Mouse (Mus musculus) kidney, embryonic 16.5 days (tissue): ENCODE measurements around the gene Ccdc136. TPM values are rescaled to one million over a fixed set of nuclear protein-coding genes. Genes with fewer than 3 reads are reported as not detected.

Source experiments
- ATAC-seq: fragments of 200-750 bp; cut with Nextera tagmentation; 2 replicates; pipeline ENCODE4 v1.8.0; 2017; ENCODE audit warnings: moderate TSS enrichment; ENCODE audit not compliant: low FRiP score, low TSS enrichment
- H3K27ac ChIP-seq: fragments of 300-500 bp; sonication (generic); 2 replicates; pipeline ENCODE4 v1.5.1; 2014; ENCODE audit warnings: low read length
- H3K27me3 ChIP-seq: fragments of 300-500 bp; sonication (generic); 2 replicates; pipeline ENCODE4 v1.6.1; 2014; ENCODE audit warnings: low read length, control low read depth, mixed read lengths; ENCODE audit not compliant: insufficient read depth
- H3K36me3 ChIP-seq: fragments of 300-500 bp; sonication (generic); 2 replicates; pipeline ENCODE4 v1.6.1; 2014; ENCODE audit warnings: low read length, control low read depth, mixed read lengths; ENCODE audit not compliant: insufficient read depth
- H3K4me1 ChIP-seq: fragments of 300-500 bp; sonication (generic); 2 replicates; pipeline ENCODE4 v1.6.1; 2014; ENCODE audit warnings: low read length, control low read depth, mixed read lengths; ENCODE audit not compliant: insufficient read depth
- H3K4me2 ChIP-seq: fragments of 300-500 bp; sonication (generic); replicated peaks from 2 replicates; pipeline ENCODE4 v1.6.1; 2014; ENCODE audit warnings: low read depth, low read length
- H3K4me3 ChIP-seq: fragments of 300-500 bp; sonication (generic); 2 replicates; pipeline ENCODE4 v1.5.1; 2014; ENCODE audit warnings: mild to moderate bottlenecking, low read length
- H3K9ac ChIP-seq: fragments of 300-500 bp; sonication (generic); replicated peaks from 2 replicates; pipeline ENCODE4 v1.6.1; 2014; ENCODE audit warnings: low read length
- H3K9me3 ChIP-seq: fragments of 300-500 bp; sonication (generic); 2 replicates; pipeline ENCODE4 v1.6.1; 2016; ENCODE audit warnings: low read length, control low read depth
- WGBS: fragments of 180-500 bp; shearing (Covaris S2); extraction: QIAGEN DNeasy Blood & Tissue Kit; methylation state at CpG from one replicate; pipeline ENCODE4 v1.1.7; 2014; 5-methylcytosine and 5-hydroxymethylcytosine counted together
- polyA plus RNA-seq: library from polyadenylated mRNA; unstranded; fragments of >200 nt; fragmentation: Nextera tagmentation; extraction: Ambion mirVana; gene quantifications from 2 replicates; pipeline ENCODE4 v1.2.1, GENCODE M21; 2015

Gene Ccdc136
- polyA plus RNA-seq, 1 experiment from 2014 or later = 20.2 TPM

DNA sequence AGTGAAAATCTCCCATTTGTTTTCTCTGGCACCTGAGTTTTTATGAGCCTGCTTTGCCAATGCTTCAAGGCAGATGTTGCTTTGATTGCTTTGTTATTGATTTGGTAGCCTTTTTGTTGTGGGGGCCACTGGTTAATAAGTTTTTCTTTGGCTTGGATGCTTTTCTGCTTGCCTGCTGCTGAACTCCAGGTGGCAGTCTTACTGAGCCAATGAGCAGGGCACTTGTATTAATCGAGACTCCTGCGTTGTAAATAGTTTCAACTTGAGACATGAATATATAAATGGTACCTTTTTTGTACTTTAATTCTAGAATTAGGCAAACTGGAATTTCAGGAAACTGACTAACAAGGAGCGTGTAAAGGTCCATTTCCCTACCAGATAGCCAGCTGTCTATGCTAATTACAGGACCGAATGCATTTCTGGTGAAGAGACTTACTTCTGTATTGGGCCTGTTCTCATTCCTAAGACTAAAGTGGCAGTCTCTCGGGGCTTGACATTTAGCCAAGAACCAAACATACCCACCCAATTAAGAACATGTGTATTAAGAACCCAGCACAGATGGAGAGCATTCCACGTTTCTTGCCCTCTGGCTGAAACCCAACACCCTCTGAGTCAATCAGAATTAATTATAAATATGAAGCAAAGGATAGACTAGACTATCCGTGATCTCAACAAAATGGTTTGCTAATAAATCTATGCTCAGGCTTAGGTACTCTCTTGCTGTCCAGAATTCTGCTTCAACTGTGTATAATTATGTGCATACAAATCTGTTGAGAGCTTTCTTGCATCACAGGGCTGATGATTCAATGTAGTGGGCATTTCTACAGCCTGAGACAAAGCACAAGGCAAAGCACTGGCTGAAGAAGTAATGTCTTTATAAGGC, 33.6 kb upstream of the Ccdc136 start:
- H3K9me3 ChIP-seq = no peaks in the 10 kb centered on the region
- no peak for ATAC-seq
- H3K4me1 ChIP-seq = no peaks in the 10 kb centered on the region
- WGBS = 77% methylated on average over 7 of the region's 7 CpGs
- H3K4me3 ChIP-seq = no peak overlapping the region
- no peaks in the 10 kb centered on the region for H3K27me3 ChIP-seq
- no peak overlapping the region for H3K9ac ChIP-seq
- H3K36me3 ChIP-seq = peaks cover 45% of the 10 kb centered on the region
- no peak overlapping the region for H3K27ac ChIP-seq
- H3K4me2 ChIP-seq = no peak overlapping the region

DNA sequence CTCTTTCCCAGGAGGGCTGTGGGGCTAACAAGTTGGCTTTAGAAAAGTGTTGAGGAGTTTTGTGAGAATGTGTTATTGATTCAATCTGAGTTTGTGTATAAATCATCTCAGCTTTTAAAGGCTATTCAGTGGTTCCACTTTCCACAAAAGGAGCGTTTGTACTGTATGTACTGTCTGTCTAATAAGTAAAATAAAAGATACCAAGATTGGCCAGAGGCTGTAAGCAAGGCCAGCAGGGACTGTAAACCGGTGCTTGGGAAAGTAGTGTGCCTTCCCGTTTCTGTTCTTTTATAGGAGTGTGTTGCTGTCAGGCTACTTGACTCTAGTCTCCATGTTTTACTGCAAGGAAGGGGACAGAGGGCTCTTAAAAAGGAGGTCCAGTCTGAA, 33.0 kb upstream of the Ccdc136 start:
- Histone ChIP-seq H3K9ac (no peak overlapping the region), H3K4me1 (no peaks in the 10 kb centered on the region), H3K4me3 (no peak overlapping the region), H3K27me3 (no peaks in the 10 kb centered on the region), H3K9me3 (no peaks in the 10 kb centered on the region), H3K27ac (no peak overlapping the region), H3K36me3 (peaks cover 46% of the 10 kb centered on the region), H3K4me2 (no peak overlapping the region)
- ATAC-seq = no peak
- 85% methylated on average over 3 of the region's 3 CpGs for WGBS

DNA sequence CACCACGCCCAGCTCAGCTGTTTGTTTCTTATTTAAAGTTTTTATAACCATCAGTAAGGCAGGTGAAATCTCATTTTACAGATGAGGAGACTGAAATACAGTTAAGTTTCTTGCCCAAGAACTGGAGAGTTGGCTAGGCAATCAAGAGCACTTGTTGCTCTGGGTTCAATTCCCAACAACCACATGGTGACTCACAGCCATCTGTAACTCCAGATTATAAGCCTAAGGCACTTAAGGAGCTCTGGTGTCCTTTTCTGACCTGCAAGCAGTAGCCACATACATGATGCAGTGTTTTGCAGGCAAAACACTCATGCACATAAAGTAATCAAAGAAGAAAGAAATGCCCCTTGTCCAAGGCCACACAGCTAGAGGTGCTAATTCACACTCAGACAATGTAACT, 30.8 kb upstream of the Ccdc136 start:
- ATAC-seq = no peak
- Histone ChIP-seq H3K36me3 (peaks cover 44% of the 10 kb centered on the region), H3K27me3 (no peaks in the 10 kb centered on the region), H3K9me3 (no peaks in the 10 kb centered on the region), H3K4me3 (no peak overlapping the region), H3K9ac (no peak overlapping the region), H3K4me1 (no peaks in the 10 kb centered on the region), H3K4me2 (no peak overlapping the region), H3K27ac (no peak overlapping the region)
- WGBS = 96% methylated on average over 1 of the region's 1 CpGs

DNA sequence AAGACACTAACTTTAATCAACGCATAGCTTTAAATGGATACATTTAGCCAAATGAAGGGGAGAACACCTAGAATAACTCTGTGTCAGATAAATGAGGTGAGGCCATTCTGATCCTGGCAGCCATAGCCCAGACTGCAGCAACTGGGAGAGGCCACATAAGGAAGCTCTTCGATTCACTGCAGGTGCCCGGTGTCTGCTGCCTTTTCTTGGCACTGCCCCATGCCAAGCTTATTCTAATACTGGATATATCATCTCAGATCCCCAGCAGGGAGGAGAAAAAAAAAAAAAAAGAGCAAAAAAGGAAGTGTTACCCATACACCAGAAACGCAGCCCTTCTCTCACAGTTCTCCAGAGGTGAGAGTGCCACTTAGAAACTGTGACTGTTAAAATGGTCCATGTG, 18.7 kb upstream of the Ccdc136 start:
- WGBS = 91% methylated on average over 4 of the region's 4 CpGs
- H3K9me3 ChIP-seq = no peaks in the 10 kb centered on the region
- no peak for ATAC-seq
- no peak overlapping the region for H3K4me2 ChIP-seq
- H3K4me1 ChIP-seq = no peaks in the 10 kb centered on the region
- peaks cover 47% of the 10 kb centered on the region for H3K36me3 ChIP-seq
- no peak overlapping the region for H3K4me3 ChIP-seq
- H3K27me3 ChIP-seq = no peaks in the 10 kb centered on the region
- H3K9ac ChIP-seq = no peak overlapping the region
- H3K27ac ChIP-seq = no peak overlapping the region

DNA sequence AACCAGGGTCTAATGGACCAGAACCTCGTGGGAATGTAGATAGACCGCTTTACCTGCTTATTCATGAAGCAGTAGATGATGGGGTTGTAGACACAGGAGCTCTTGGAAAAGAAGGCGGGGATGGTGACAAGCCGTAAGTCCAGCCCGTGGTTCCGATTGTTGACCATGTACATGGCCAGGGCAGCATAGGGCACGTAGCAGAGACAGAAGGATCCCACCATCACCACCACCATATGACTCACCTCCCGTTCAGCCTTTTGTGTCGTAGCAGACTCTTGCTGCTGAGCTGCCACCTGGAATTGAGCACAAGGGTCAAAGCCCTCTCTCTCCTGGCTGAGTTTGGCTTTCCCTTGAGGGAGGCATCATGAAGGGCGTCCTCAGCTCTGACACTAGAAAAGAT, 17.4 kb upstream of the Ccdc136 start:
- no peak for ATAC-seq
- H3K4me2 ChIP-seq = no peak overlapping the region

DNA sequence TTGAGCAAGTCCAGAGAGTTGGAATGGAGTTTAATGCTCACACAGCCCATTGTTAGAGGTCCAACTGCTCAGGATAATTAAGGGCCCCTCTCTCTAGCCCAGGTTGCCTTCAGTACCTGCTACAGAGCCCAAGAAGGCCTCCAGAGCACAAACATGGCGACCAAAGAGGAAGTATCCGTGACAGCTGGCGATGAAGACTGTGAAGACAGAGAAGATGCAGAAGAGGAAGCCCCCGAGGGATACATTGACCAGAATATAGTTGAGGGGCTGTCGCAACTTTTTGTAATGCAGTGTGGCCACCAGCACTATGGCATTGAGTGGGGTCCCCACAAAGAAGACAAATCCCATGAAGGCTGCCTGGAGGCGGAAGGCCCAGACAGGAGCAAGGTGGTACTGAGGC, 16.2 kb upstream of the Ccdc136 start:
- Histone ChIP-seq H3K4me1 (no peaks in the 10 kb centered on the region), H3K36me3 (peaks cover 26% of the 10 kb centered on the region), H3K9ac (no peak overlapping the region), H3K9me3 (no peaks in the 10 kb centered on the region), H3K27me3 (no peaks in the 10 kb centered on the region), H3K27ac (no peak overlapping the region), H3K4me2 (no peak overlapping the region), H3K4me3 (no peak overlapping the region)
- WGBS = 96% methylated on average over 6 of the region's 6 CpGs
- no peak for ATAC-seq

More for the DNA sequence above, 17.4 kb upstream of the Ccdc136 start:
- peaks cover 35% of the 10 kb centered on the region for H3K36me3 ChIP-seq
- no peak overlapping the region for H3K9ac ChIP-seq
- no peaks in the 10 kb centered on the region for H3K27me3 ChIP-seq
- H3K4me3 ChIP-seq = no peak overlapping the region
- H3K9me3 ChIP-seq = no peaks in the 10 kb centered on the region
- WGBS = 88% methylated on average over 10 of the region's 10 CpGs
- H3K4me1 ChIP-seq = no peaks in the 10 kb centered on the region
- no peak overlapping the region for H3K27ac ChIP-seq

DNA sequence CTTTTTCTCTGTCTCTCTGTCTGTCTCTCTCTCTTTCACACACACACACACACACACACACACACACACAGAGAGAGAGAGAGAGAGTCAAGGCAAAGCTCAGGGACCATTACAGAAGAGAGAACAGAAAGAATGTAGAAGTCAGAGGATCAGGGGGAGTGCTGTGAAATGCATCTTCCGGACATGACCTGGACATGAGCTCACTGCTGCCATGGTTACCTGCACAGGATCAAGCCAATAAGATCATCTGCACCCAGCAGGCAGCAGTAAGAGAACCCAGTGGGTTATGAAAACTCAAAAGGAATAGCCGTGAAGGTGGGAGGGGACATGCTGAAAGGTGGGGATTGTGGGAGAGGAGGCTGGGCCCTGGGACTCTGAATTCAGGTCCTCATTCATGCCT, 13.7 kb upstream of the Ccdc136 start:
- no peaks in the 10 kb centered on the region for H3K9me3 ChIP-seq
- 43% methylated on average over 2 of the region's 2 CpGs for WGBS
- H3K36me3 ChIP-seq = peaks cover 6% of the 10 kb centered on the region
- H3K4me1 ChIP-seq = peaks cover under 1% of the 10 kb centered on the region; the same call in 1 of the 2 replicates
- no peak overlapping the region for H3K9ac ChIP-seq
- H3K27ac ChIP-seq = no peak overlapping the region
- H3K4me3 ChIP-seq = no peak overlapping the region
- ATAC-seq = no peak
- H3K27me3 ChIP-seq = no peaks in the 10 kb centered on the region
- H3K4me2 ChIP-seq = no peak overlapping the region

DNA sequence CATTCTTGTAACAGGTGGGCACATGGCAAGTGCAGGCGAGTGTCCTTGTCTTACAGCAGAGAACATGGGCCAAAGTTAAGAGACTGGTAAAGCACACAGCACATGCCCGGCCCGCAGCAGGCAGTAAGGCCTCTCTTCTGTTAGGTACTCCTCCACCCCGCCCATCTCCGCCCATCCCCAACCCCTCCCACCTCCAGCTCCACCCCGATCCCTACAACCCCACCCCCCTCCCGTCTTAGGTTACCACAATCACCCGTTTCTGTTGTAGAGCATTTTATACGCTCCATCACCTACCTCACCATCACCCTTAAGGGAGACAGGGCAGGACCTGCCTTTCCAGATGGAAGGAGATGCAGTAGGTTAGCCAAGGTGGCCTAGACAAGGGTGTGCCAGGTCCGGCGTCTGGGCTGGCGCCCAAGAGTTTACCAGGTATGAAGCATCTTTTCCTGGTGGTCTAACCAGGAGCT, 8.0 kb upstream of the Ccdc136 start, which contains the start of gene Opn1sw:
Opn1sw (minus strand) TSS at position 417 of the 467 bp plus-strand sequence.
- H3K36me3 ChIP-seq = no peaks in the 10 kb centered on the region
- 1% methylated on average over 12 of the region's 12 CpGs for WGBS
- peak within 1 kb of the TSS; percentile 15 for H3K27ac ChIP-seq
- H3K4me1 ChIP-seq = peaks cover 7% of the 10 kb centered on the region
- no peaks in the 10 kb centered on the region; the same call in 1 of the 2 replicates for H3K27me3 ChIP-seq
- ATAC-seq = peak; percentile 86
- H3K4me3 ChIP-seq = peak within 1 kb of the TSS; percentile 39
- H3K9me3 ChIP-seq = no peaks in the 10 kb centered on the region
- peak within 1 kb of the TSS; percentile 44 for H3K9ac ChIP-seq
- peak within 1 kb of the TSS; percentile 45 for H3K4me2 ChIP-seq

DNA sequence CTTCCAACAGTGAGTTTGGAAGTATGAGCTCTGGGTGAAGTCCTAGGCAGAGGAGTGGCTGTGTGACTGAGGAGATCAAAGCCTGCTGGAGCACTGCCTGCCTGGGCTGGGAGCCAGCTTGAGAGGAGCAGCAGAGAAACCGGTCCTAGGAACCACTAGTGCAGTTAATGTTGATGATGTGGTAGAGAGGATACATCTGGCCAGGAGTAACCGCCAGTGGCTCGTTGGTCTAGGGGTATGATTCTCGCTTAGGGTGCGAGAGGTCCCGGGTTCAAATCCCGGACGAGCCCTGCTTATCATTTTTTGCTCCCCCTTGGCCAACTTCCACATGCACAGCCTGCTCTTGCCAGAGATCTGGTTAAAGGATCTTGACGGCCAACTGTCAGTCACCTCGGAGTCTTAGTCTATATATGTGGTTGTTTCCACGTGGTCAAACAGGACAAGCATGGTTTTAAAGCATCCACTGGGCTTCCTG, 7.5 kb upstream of the Ccdc136 start:
- Histone ChIP-seq H3K4me1 (peaks cover 7% of the 10 kb centered on the region), H3K4me3 (peak overlapping the region; percentile 39), H3K9ac (0 out of 2 replicates have a peak overlapping the region, but pooled peaks have one; percentile 22), H3K27me3 (peaks cover 4% of the 10 kb centered on the region; the same call in 1 of the 2 replicates), H3K4me2 (peak overlapping the region; percentile 45), H3K27ac (peak overlapping the region; percentile 15), H3K36me3 (no peaks in the 10 kb centered on the region), H3K9me3 (no peaks in the 10 kb centered on the region)
- ATAC-seq = peak; percentile 93
- 6% methylated on average over 11 of the region's 11 CpGs for WGBS

DNA sequence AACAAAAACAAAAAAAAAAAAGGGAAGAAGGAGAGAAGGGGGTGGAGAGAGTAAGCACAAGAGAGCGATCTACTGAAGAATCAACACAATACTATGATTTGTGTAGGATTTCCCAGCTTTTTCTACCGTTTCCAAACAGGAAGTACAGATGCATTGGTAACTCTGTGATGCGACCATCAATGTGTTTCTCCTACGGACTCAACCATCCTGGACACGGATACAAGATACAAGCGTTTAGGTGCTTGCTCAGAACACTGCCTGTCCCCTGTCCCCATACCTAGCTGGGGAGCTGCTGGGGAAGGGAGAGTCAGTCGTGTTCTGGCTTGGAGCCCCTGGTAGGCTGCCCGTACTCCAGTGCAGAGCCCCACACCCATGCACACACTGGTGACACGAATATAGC, 6.7 kb upstream of the Ccdc136 start:
- no peak for ATAC-seq
- Histone ChIP-seq H3K4me2 (no peak overlapping the region), H3K4me1 (peaks cover 7% of the 10 kb centered on the region), H3K9me3 (no peaks in the 10 kb centered on the region), H3K4me3 (no peak overlapping the region), H3K36me3 (no peaks in the 10 kb centered on the region), H3K9ac (no peak overlapping the region), H3K27me3 (peaks cover 7% of the 10 kb centered on the region; the same call in 1 of the 2 replicates), H3K27ac (no peak overlapping the region)
- WGBS = 53% methylated on average over 9 of the region's 9 CpGs
